Comparison of ENCODE assay signal across 9 mouse cellular contexts in genomic region chr12:3852521-3852920, GRCm38 (mm10). TPM values are rescaled to one million over a fixed set of nuclear protein-coding genes. Genes with fewer than 3 reads are reported as not detected.
DNase-seq lines count a peak whose midpoint lies in the region; ATAC-seq lines count a peak whose summit lies in the region.
"Had no signal": no experiment of that assay in that cellular context is flagged by ENCODE, and none has a peak within 500 bp of the region (broad histone marks: within the 10 kb centered on the region; RNA-seq: fewer than 3 reads in every experiment).

No protein-coding gene starts in this region.

- H3K27ac ChIP-seq in forebrain, embryonic 11.5 days (ENCODE audit: low read depth, low read length): no peak overlapping the region
- H3K27ac ChIP-seq in forebrain, embryonic 12.5 days: no peak overlapping the region
- no peak overlapping the region for H3K27ac ChIP-seq in midbrain, embryonic 11.5 days (ENCODE audit: low read depth, low read length)
- no peak overlapping the region for H3K27ac ChIP-seq in midbrain, embryonic 10.5 days (replicated peaks)
- no peak overlapping the region for H3K27ac ChIP-seq in limb, embryonic 11.5 days (replicated peaks; ENCODE audit: low read depth, low read length)
- H3K27ac ChIP-seq: embryonic facial prominence, embryonic 13.5 days had no signal

- WGBS in forebrain, embryonic 11.5 days: 38% methylated on average over 5 of the region's 5 CpGs
- 31% methylated on average over 5 of the region's 5 CpGs for WGBS in forebrain, embryonic 12.5 days
- WGBS in midbrain, embryonic 11.5 days: 47% methylated on average over 5 of the region's 5 CpGs
- WGBS in midbrain, embryonic 10.5 days: 40% methylated on average over 5 of the region's 5 CpGs
- 32% methylated on average over 5 of the region's 5 CpGs for WGBS in limb, embryonic 11.5 days

- no peaks in the 10 kb centered on the region; the same call in 1 of the 2 replicates for H3K36me3 ChIP-seq in forebrain, embryonic 11.5 days (ENCODE audit: control insufficient read depth, insufficient read depth, low read length)
- H3K36me3 ChIP-seq in forebrain, embryonic 12.5 days (replicated peaks): peaks cover 24% of the 10 kb centered on the region
- no peaks in the 10 kb centered on the region; the same call in 1 of the 2 replicates for H3K36me3 ChIP-seq in midbrain, embryonic 11.5 days (ENCODE audit: control insufficient read depth, insufficient read depth, low read length)
- H3K36me3 ChIP-seq in midbrain, embryonic 10.5 days: peaks cover 14% of the 10 kb centered on the region
- H3K36me3 ChIP-seq in limb, embryonic 11.5 days (ENCODE audit: control insufficient read depth, insufficient read depth, low read length): peaks cover 3% of the 10 kb centered on the region; the same call in 1 of the 2 replicates

- no peak overlapping the region for H3K4me2 ChIP-seq in forebrain, embryonic 11.5 days (ENCODE audit: low read depth, low read length, severe bottlenecking)
- H3K4me2 ChIP-seq in forebrain, embryonic 12.5 days: no peak overlapping the region
- H3K4me2 ChIP-seq in midbrain, embryonic 11.5 days: no peak overlapping the region
- H3K4me2 ChIP-seq in limb, embryonic 11.5 days (ENCODE audit: low read depth, severe bottlenecking): no peak overlapping the region
- H3K4me2 ChIP-seq: embryonic facial prominence, embryonic 13.5 days had no signal

- no peaks in the 10 kb centered on the region for H3K27me3 ChIP-seq in forebrain, embryonic 11.5 days (ENCODE audit: control insufficient read depth, insufficient read depth, low read length)
- H3K27me3 ChIP-seq in forebrain, embryonic 12.5 days: no peaks in the 10 kb centered on the region
- H3K27me3 ChIP-seq in midbrain, embryonic 11.5 days (ENCODE audit: control insufficient read depth, insufficient read depth, low read length): no peaks in the 10 kb centered on the region
- peaks cover 7% of the 10 kb centered on the region; the same call in 1 of the 2 replicates for H3K27me3 ChIP-seq in midbrain, embryonic 10.5 days (ENCODE audit: low read depth, poor library complexity, severe bottlenecking)
- H3K27me3 ChIP-seq in limb, embryonic 11.5 days (ENCODE audit: control insufficient read depth, insufficient read depth, low read length): no peaks in the 10 kb centered on the region
- H3K27me3 ChIP-seq: embryonic facial prominence, embryonic 13.5 days had no signal

- H3K9ac ChIP-seq in forebrain, embryonic 11.5 days (ENCODE audit: low read length): no peak overlapping the region
- no peak overlapping the region for H3K9ac ChIP-seq in forebrain, embryonic 12.5 days
- no peak overlapping the region for H3K9ac ChIP-seq in midbrain, embryonic 11.5 days (ENCODE audit: low read length)
- no peak overlapping the region for H3K9ac ChIP-seq in limb, embryonic 11.5 days (ENCODE audit: low read length)
- H3K9ac ChIP-seq: embryonic facial prominence, embryonic 13.5 days had no signal

- ATAC-seq in forebrain, embryonic 11.5 days (replicated peaks; ENCODE audit: low FRiP score): no peak
- no peak for ATAC-seq in forebrain, embryonic 12.5 days (ENCODE audit: low FRiP score)
- ATAC-seq in midbrain, embryonic 11.5 days (ENCODE audit: low FRiP score): no peak
- no peak for ATAC-seq in limb, embryonic 11.5 days (ENCODE audit: insufficient number of reproducible peaks, low FRiP score, low TSS enrichment, low read depth)

- H3K4me1 ChIP-seq in forebrain, embryonic 11.5 days (replicated peaks; ENCODE audit: control insufficient read depth, insufficient read depth, low read length): no peaks in the 10 kb centered on the region
- H3K4me1 ChIP-seq in forebrain, embryonic 12.5 days: peaks cover 4% of the 10 kb centered on the region
- H3K4me1 ChIP-seq in midbrain, embryonic 11.5 days (ENCODE audit: control insufficient read depth, insufficient read depth, low read length): peaks cover 3% of the 10 kb centered on the region; the same call in 1 of the 2 replicates
- H3K4me1 ChIP-seq in midbrain, embryonic 10.5 days: peaks cover 29% of the 10 kb centered on the region
- H3K4me1 ChIP-seq in limb, embryonic 11.5 days (ENCODE audit: control insufficient read depth, insufficient read depth, low read length): peaks cover 31% of the 10 kb centered on the region

- H3K9me3 ChIP-seq in forebrain, embryonic 11.5 days (ENCODE audit: control insufficient read depth, low read length): no peaks in the 10 kb centered on the region
- H3K9me3 ChIP-seq in forebrain, embryonic 12.5 days: no peaks in the 10 kb centered on the region
- no peaks in the 10 kb centered on the region for H3K9me3 ChIP-seq in midbrain, embryonic 11.5 days (ENCODE audit: control insufficient read depth, low read length)
- H3K9me3 ChIP-seq in midbrain, embryonic 10.5 days (replicated peaks): no peaks in the 10 kb centered on the region
- H3K9me3 ChIP-seq in limb, embryonic 11.5 days (ENCODE audit: control insufficient read depth, low read length): no peaks in the 10 kb centered on the region
- H3K9me3 ChIP-seq: embryonic facial prominence, embryonic 13.5 days had no signal

- DNase-seq in forebrain, embryonic 11.5 days (ENCODE audit: low spot score): peak; percentile 51
- DNase-seq in midbrain, embryonic 11.5 days (ENCODE audit: low spot score, missing footprints): peak; percentile 73
- no peak for DNase-seq in midbrain, embryonic 10.5 days (ENCODE audit: low spot score)
- DNase-seq in limb, embryonic 11.5 days (ENCODE audit: low spot score): peak; percentile 48
- DNase-seq in thymus, postnatal 14 days: peak; percentile 78
- DNase-seq in urinary bladder, postnatal 36 days (ENCODE audit: low spot score in 2 of 2): no peak
- DNase-seq in right cerebral cortex, adult 2 months (ENCODE audit: low spot score in 2 of 2): no peak

- no peak overlapping the region for H3K4me3 ChIP-seq in forebrain, embryonic 11.5 days (ENCODE audit: low read depth, low read length)
- no peak overlapping the region for H3K4me3 ChIP-seq in forebrain, embryonic 12.5 days (replicated peaks)
- no peak overlapping the region for H3K4me3 ChIP-seq in midbrain, embryonic 11.5 days (ENCODE audit: low read depth, low read length)
- no peak overlapping the region for H3K4me3 ChIP-seq in midbrain, embryonic 10.5 days
- H3K4me3 ChIP-seq in limb, embryonic 11.5 days (ENCODE audit: low read depth, low read length): no peak overlapping the region
- H3K4me3 ChIP-seq: embryonic facial prominence, embryonic 13.5 days had no signal

RNA-seq across cellular contexts. Expression of gene Dnmt3a, which starts 46.7 kb away (rescaled TPM):
- polyA plus RNA-seq in forebrain, embryonic 11.5 days (2014; fragmentation: Nextera tagmentation; extraction: Ambion mirVana): 102 and 104 TPM in 2 replicates
- 139 and 146 TPM in 2 replicates for polyA plus RNA-seq in forebrain, embryonic 12.5 days (2016; fragmentation: Nextera tagmentation; extraction: Ambion mirVana)
- 49.6 and 56.5 TPM in 2 replicates for polyA plus RNA-seq in midbrain, embryonic 11.5 days (2014; fragmentation: Nextera tagmentation; extraction: Ambion mirVana)
- polyA plus RNA-seq in midbrain, embryonic 10.5 days (2016; fragmentation: Nextera tagmentation; extraction: Ambion mirVana): 92.2 and 115 TPM in 2 replicates
- polyA plus RNA-seq in limb, embryonic 11.5 days (2014; fragmentation: Nextera tagmentation; extraction: Ambion mirVana): 158 and 179 TPM in 2 replicates

Comparison
In these comparisons a context has a peak if more than half of its experiments do, and no peak if none do; other contexts are left out.
1. DNase-seq: peak in forebrain, embryonic 11.5 days (single experiment), midbrain, embryonic 11.5 days (single experiment), limb, embryonic 11.5 days (single experiment) and thymus, postnatal 14 days (single experiment); none in midbrain, embryonic 10.5 days (single experiment), urinary bladder, postnatal 36 days (0 of 2) and right cerebral cortex, adult 2 months (0 of 2).